Mouse (Mus musculus) neural tube, embryonic 14.5 days (tissue): ENCODE data around the gene Tbc1d5. TPM values are rescaled to one million over a fixed set of nuclear protein-coding genes. Genes with fewer than 3 reads are reported as not detected.

Source experiments
- ATAC-seq: fragments of 200-750 bp; cut with Nextera tagmentation; 2 replicates; pipeline ENCODE4 v1.8.0; 2017; ENCODE audit warnings: low read depth, mild to moderate bottlenecking, moderate TSS enrichment, moderate library complexity
- H3K27ac ChIP-seq: fragments of 300-500 bp; sonication (generic); 2 replicates; pipeline ENCODE4 v1.5.1; 2014; ENCODE audit warnings: low read depth, mild to moderate bottlenecking, control low read depth, low read length, moderate library complexity, mixed read lengths
- H3K27me3 ChIP-seq: fragments of 300-500 bp; sonication (generic); 2 replicates; pipeline ENCODE4 v1.6.1; 2014; ENCODE audit warnings: low read length; ENCODE audit not compliant: control insufficient read depth, insufficient read depth
- H3K36me3 ChIP-seq: fragments of 300-500 bp; sonication (generic); 2 replicates; pipeline ENCODE4 v1.6.1; 2014; ENCODE audit warnings: low read length, mixed read lengths; ENCODE audit not compliant: control insufficient read depth, insufficient read depth
- H3K4me1 ChIP-seq: fragments of 300-500 bp; sonication (generic); 2 replicates; pipeline ENCODE4 v1.6.1; 2014; ENCODE audit warnings: low read length; ENCODE audit not compliant: control insufficient read depth, insufficient read depth
- H3K4me2 ChIP-seq: fragments of 300-500 bp; sonication (generic); 2 replicates; pipeline ENCODE4 v1.6.1; 2014; ENCODE audit warnings: mild to moderate bottlenecking, low read depth, low read length, control low read depth
- H3K4me3 ChIP-seq: fragments of 300-500 bp; sonication (generic); 2 replicates; pipeline ENCODE4 v1.5.1; 2014; ENCODE audit warnings: low read depth, low read length, control low read depth, mixed read lengths
- H3K9ac ChIP-seq: fragments of 300-500 bp; sonication (generic); replicated peaks from 2 replicates; pipeline ENCODE4 v1.6.1; 2014; ENCODE audit warnings: low read depth, mild to moderate bottlenecking, control low read depth, low read length, mixed read lengths
- H3K9me3 ChIP-seq: fragments of 300-500 bp; sonication (generic); 2 replicates; pipeline ENCODE4 v1.6.1; 2016; ENCODE audit warnings: low read length; ENCODE audit not compliant: control insufficient read depth
- WGBS: fragments of 180-500 bp; shearing (Covaris S2); extraction: QIAGEN DNeasy Blood & Tissue Kit; methylation state at CpG from one replicate; pipeline ENCODE4 v1.1.7; 2014; 5-methylcytosine and 5-hydroxymethylcytosine counted together
- polyA plus RNA-seq: library from polyadenylated mRNA; unstranded; fragments of >200 nt; fragmentation: Nextera tagmentation; extraction: Ambion mirVana; gene quantifications from 2 replicates; pipeline ENCODE4 v1.2.1, GENCODE M21; 2014

Gene Tbc1d5
- polyA plus RNA-seq, 1 experiment from 2014 or later = 10.1 TPM

GRCm38 (mm10) chr17:50879910-50880309 lies 299.2 kb downstream of the Tbc1d5 start:
- H3K27me3 ChIP-seq = no peaks in the 10 kb centered on the region

GRCm38 (mm10) chr17:50876451-50876850 lies 302.7 kb downstream of the Tbc1d5 start:
- ATAC-seq = no peak
- Histone ChIP-seq H3K4me3 (no peak overlapping the region), H3K27me3 (no peaks in the 10 kb centered on the region), H3K27ac (no peak overlapping the region), H3K9me3 (no peaks in the 10 kb centered on the region), H3K36me3 (no peaks in the 10 kb centered on the region), H3K4me1 (no peaks in the 10 kb centered on the region), H3K9ac (no peak overlapping the region), H3K4me2 (no peak overlapping the region)
- WGBS = 86% methylated on average over 5 of the region's 5 CpGs

More at GRCm38 (mm10) chr17:50879910-50880309, 299.2 kb downstream of the Tbc1d5 start:
- no peak overlapping the region for H3K4me3 ChIP-seq
- H3K9ac ChIP-seq = no peak overlapping the region
- H3K4me2 ChIP-seq = no peak overlapping the region
- no peak for ATAC-seq
- H3K36me3 ChIP-seq = no peaks in the 10 kb centered on the region
- no peaks in the 10 kb centered on the region for H3K9me3 ChIP-seq
- no peak overlapping the region for H3K27ac ChIP-seq
- no peaks in the 10 kb centered on the region for H3K4me1 ChIP-seq
- 90% methylated on average over 4 of the region's 4 CpGs for WGBS

DNA sequence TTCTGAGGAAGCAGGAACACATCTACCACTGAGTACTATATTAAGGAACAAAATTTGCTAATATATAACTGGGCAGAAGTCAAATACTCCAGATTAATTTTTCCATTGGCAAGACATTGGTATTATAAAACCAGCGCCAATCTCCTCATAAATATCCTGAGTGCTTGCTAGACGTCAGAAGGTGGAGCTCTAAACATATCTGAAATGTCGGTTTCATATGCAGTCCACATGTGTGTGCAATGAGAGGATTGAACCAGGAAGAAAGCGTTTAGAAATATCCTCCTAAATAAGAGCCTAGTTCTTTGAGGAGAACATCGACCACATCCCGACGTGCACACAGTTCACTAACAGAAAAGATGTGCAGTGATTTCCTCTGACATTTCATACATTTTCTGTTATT lies 305.1 kb downstream of the Tbc1d5 start:
- Histone ChIP-seq H3K27me3 (no peaks in the 10 kb centered on the region), H3K9ac (no peak overlapping the region), H3K4me2 (no peak overlapping the region), H3K9me3 (no peaks in the 10 kb centered on the region), H3K36me3 (no peaks in the 10 kb centered on the region), H3K27ac (no peak overlapping the region), H3K4me1 (no peaks in the 10 kb centered on the region), H3K4me3 (no peak overlapping the region)
- 0 out of 2 replicates have a peak, but pooled peaks have one; percentile 56 for ATAC-seq
- WGBS = 69% methylated on average over 7 of the region's 7 CpGs

- Histone ChIP-seq H3K4me3 (no peak overlapping the region), H3K4me2 (no peak overlapping the region), H3K4me1 (no peaks in the 10 kb centered on the region), H3K9ac (no peak overlapping the region), H3K36me3 (no peaks in the 10 kb centered on the region), H3K27ac (no peak overlapping the region), H3K27me3 (no peaks in the 10 kb centered on the region), H3K9me3 (no peaks in the 10 kb centered on the region)
- 91% methylated on average over 4 of the region's 4 CpGs for WGBS
- no peak for ATAC-seq
Observed at GRCm38 (mm10) chr17:50872600-50872999, 306.6 kb downstream of the Tbc1d5 start.

DNA sequence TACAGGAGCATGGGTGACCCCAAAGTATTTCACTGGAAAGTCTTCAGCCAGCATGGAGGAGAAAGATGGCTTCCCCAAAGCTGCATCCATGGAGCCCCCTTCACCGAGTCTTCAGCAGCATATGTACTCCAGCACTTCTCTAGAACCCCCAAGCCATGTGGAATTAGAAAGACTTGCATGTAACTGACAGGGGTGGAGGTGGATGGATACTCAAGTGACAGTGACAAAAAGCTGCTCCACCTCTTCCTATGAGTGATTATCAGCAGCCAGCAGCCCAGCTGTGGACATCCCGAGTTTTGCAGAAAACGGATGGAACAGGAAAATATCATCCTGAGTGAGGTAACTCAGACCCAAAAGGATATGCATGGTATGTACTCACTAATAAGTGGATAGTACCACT lies 311.9 kb downstream of the Tbc1d5 start:
- Histone ChIP-seq H3K4me1 (no peaks in the 10 kb centered on the region), H3K9ac (no peak overlapping the region), H3K36me3 (no peaks in the 10 kb centered on the region), H3K27ac (no peak overlapping the region), H3K4me3 (no peak overlapping the region), H3K27me3 (no peaks in the 10 kb centered on the region), H3K9me3 (no peaks in the 10 kb centered on the region), H3K4me2 (no peak overlapping the region)
- WGBS = 95% methylated on average over 3 of the region's 3 CpGs
- ATAC-seq = no peak

DNA sequence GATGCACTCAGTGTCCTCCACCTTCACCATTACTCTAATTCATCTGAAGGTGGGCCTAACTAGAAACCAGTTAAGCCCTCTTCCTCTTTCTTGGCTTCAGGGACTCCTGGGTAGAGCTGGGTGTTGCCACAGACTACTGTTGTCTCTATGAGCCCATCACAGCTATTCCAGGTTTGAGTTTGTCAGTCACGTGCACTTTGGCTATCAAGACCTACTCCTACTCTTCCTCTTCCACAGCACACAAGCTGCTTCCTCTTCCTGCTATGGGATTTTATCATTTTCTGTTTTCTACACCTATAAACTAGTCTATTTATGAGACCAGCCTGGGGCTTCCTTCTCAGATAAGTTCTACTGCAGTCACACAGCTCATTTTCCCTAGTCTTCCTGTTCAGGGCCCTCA lies 314.4 kb downstream of the Tbc1d5 start:
- no peaks in the 10 kb centered on the region for H3K4me1 ChIP-seq
- no peaks in the 10 kb centered on the region for H3K9me3 ChIP-seq
- WGBS = 85% methylated on average over 1 of the region's 1 CpGs
- no peak for ATAC-seq
- no peaks in the 10 kb centered on the region for H3K36me3 ChIP-seq
- H3K9ac ChIP-seq = no peak overlapping the region
- H3K4me3 ChIP-seq = no peak overlapping the region
- H3K4me2 ChIP-seq = no peak overlapping the region
- H3K27me3 ChIP-seq = no peaks in the 10 kb centered on the region
- H3K27ac ChIP-seq = no peak overlapping the region

- Histone ChIP-seq H3K4me3 (no peak overlapping the region), H3K36me3 (no peaks in the 10 kb centered on the region), H3K9me3 (no peaks in the 10 kb centered on the region), H3K4me2 (no peak overlapping the region), H3K4me1 (no peaks in the 10 kb centered on the region), H3K9ac (no peak overlapping the region), H3K27me3 (no peaks in the 10 kb centered on the region), H3K27ac (no peak overlapping the region)
- 6% methylated on average over 3 of the region's 3 CpGs for WGBS
- ATAC-seq = no peak
Observed at GRCm38 (mm10) chr17:50853220-50853619, 325.9 kb downstream of the Tbc1d5 start.

DNA sequence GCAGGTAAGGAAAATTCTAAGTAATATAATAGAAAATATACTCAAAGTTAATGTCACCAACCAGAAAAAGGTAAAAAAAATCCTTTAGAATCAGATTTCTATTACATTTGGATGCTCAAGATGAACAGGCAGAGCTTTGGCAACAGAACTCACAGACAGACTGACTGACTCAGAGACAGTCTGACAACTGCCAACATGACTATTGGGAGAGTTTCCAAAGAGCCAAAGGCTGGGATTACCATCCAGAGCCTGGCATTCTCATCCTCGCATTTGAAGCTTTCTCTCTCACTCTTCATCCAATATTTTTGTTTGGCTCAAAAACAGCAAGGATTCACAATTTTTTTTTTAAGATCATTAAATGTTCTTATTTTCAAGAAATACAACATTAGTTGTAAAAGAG lies 327.8 kb downstream of the Tbc1d5 start:
- Histone ChIP-seq H3K4me3 (no peak overlapping the region), H3K36me3 (no peaks in the 10 kb centered on the region), H3K9ac (no peak overlapping the region), H3K4me2 (no peak overlapping the region), H3K27ac (no peak overlapping the region), H3K9me3 (no peaks in the 10 kb centered on the region), H3K4me1 (no peaks in the 10 kb centered on the region), H3K27me3 (no peaks in the 10 kb centered on the region)
- no peak for ATAC-seq
- 89% methylated on average over 1 of the region's 1 CpGs for WGBS

- no peak overlapping the region for H3K27ac ChIP-seq
- H3K9ac ChIP-seq = no peak overlapping the region
- H3K9me3 ChIP-seq = no peaks in the 10 kb centered on the region
- H3K4me3 ChIP-seq = no peak overlapping the region
- no peaks in the 10 kb centered on the region for H3K27me3 ChIP-seq
- H3K4me1 ChIP-seq = no peaks in the 10 kb centered on the region
- no peak overlapping the region for H3K4me2 ChIP-seq
- 63% methylated on average over 1 of the region's 1 CpGs for WGBS
- H3K36me3 ChIP-seq = no peaks in the 10 kb centered on the region
- 0 out of 2 replicates have a peak, but pooled peaks have one; percentile 11 for ATAC-seq
Observed at GRCm38 (mm10) chr17:50814089-50814488, 365.1 kb downstream of the Tbc1d5 start.

DNA sequence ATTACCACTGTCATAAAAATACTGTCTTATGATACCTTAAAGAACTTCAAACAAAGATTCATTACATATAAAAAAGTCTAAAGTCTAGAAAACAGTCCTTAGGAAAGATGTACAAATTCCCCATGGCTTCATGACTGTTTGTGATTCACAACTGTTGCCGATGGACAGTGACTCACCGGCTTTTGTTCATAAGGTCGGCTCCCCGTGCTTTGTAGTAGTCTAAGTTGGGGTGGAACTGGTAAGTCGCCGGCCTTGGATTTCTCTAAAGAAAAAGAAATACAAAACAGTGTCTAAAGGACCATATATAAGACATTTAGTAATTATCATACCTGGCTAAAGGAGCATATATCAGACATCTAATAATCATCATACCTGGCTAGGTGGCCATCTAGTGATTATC lies 365.6 kb downstream of the Tbc1d5 start:
- no peaks in the 10 kb centered on the region for H3K27me3 ChIP-seq
- H3K9ac ChIP-seq = no peak overlapping the region
- no peak overlapping the region for H3K4me3 ChIP-seq
- no peak overlapping the region for H3K27ac ChIP-seq
- WGBS = 92% methylated on average over 6 of the region's 6 CpGs
- ATAC-seq = no peak
- H3K4me1 ChIP-seq = no peaks in the 10 kb centered on the region
- no peak overlapping the region for H3K4me2 ChIP-seq
- no peaks in the 10 kb centered on the region for H3K36me3 ChIP-seq
- H3K9me3 ChIP-seq = no peaks in the 10 kb centered on the region
